Mouse (Mus musculus) liver, adult (tissue): ENCODE data around the gene Trim66.

Experiments
- GATA4 ChIP-seq: IDR thresholded peaks from 2 replicates; pipeline ENCODE4 v1.6.1; 2014; ENCODE audit warnings: mild to moderate bottlenecking, low read length; ENCODE audit not compliant: insufficient replicate concordance

Trim66 gene

GRCm38 (mm10) chr7:109438781-109439591 lies 68.9 kb downstream of the Trim66 start, which contains the start of gene Stk33:
Stk33 (minus strand) TSS chr7:109439081.
- no peak for TF ChIP-seq GATA4

- TF ChIP-seq GATA4: no peak
Measured at GRCm38 (mm10) chr7:109424422-109425159, 83.3 kb downstream of the Trim66 start.

GRCm38 (mm10) chr7:109422803-109423202 lies 85.1 kb downstream of the Trim66 start:
- TF ChIP-seq GATA4: no peak

- no peak for TF ChIP-seq GATA4
Measured at GRCm38 (mm10) chr7:109405491-109405890, 102.4 kb downstream of the Trim66 start.

- no peak for TF ChIP-seq GATA4
Measured at GRCm38 (mm10) chr7:109399299-109399698, 108.6 kb downstream of the Trim66 start.
